Mouse (Mus musculus) cortical plate, adult 2 months (tissue): ENCODE data around the gene Spink8.

Source experiments
- CTCF ChIP-seq: fragments of 200-500 bp; IDR thresholded peaks from 2 replicates; pipeline ENCODE4 v1.5.1; 2011; ENCODE audit warnings: mild to moderate bottlenecking, control low read depth, low read length; ENCODE audit not compliant: insufficient read depth; ENCODE audit errors: extremely low read depth
- POLR2A ChIP-seq: fragments of 200-500 bp; IDR thresholded peaks from 2 replicates; pipeline ENCODE4 v1.6.1; 2011; ENCODE audit warnings: mild to moderate bottlenecking, low read length, control low read depth; ENCODE audit not compliant: insufficient read depth; ENCODE audit errors: extremely low read depth

DNA sequence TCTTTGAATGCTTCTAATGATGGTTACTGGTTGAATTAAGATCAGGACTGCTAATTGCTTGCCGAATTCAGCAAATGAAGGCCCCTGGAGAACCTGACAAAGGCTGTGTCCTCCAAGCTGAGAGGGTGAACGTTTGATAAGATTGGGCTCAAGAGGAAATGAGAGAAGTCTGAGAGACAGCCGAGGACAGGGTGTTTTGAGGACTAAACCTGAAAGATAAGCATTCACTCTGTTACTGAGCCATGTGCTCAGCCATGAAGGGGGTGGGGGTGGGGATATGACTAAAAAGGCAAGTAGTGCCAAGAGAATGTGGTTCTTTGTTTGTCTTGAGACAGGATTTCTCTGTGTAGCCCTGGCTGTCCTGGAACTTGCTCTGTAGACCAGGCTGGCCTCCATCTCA, 51.0 kb downstream of the Spink8 start:
- no peak for TF ChIP-seq CTCF
- TF ChIP-seq POLR2A, result no peak
